Mouse (Mus musculus) embryonic facial prominence, embryonic 12.5 days (tissue): Measurements from ENCODE around the gene Exosc1. TPM values are rescaled to one million over a fixed set of nuclear protein-coding genes. Genes with fewer than 3 reads are reported as not detected.
A peak's percentile ranks its signal among the peaks of the same experiment; 100 is the strongest.

Experiments
- ATAC-seq: fragments of 200-750 bp; cut with Nextera tagmentation; 2 replicates; pipeline ENCODE4 v1.8.0; 2017; ENCODE audit not compliant: insufficient number of reproducible peaks, insufficient read depth, low FRiP score, low TSS enrichment
- H3K27ac ChIP-seq: fragments of 300-500 bp; sonication (generic); 2 replicates; pipeline ENCODE4 v1.5.1; 2016; ENCODE audit warnings: mild to moderate bottlenecking
- H3K27me3 ChIP-seq: fragments of 300-500 bp; sonication (generic); 2 replicates; pipeline ENCODE4 v1.6.1; 2016; ENCODE audit warnings: mild to moderate bottlenecking, moderate library complexity
- H3K36me3 ChIP-seq: fragments of 300-500 bp; sonication (generic); 2 replicates; pipeline ENCODE4 v1.6.1; 2016; ENCODE audit warnings: mild to moderate bottlenecking
- H3K4me1 ChIP-seq: fragments of 300-500 bp; sonication (generic); 2 replicates; pipeline ENCODE4 v1.6.1; 2016
- H3K4me2 ChIP-seq: fragments of 300-500 bp; sonication (generic); replicated peaks from 2 replicates; pipeline ENCODE4 v1.6.1; 2016; ENCODE audit warnings: mild to moderate bottlenecking, moderate library complexity
- H3K4me3 ChIP-seq: fragments of 300-500 bp; sonication (generic); 2 replicates; pipeline ENCODE4 v1.5.1; 2016; ENCODE audit warnings: mild to moderate bottlenecking
- H3K9ac ChIP-seq: fragments of 300-500 bp; sonication (generic); 2 replicates; pipeline ENCODE4 v1.6.1; 2016; ENCODE audit warnings: mild to moderate bottlenecking, moderate library complexity
- H3K9me3 ChIP-seq: fragments of 300-500 bp; sonication (generic); 2 replicates; pipeline ENCODE4 v1.6.1; 2016; ENCODE audit warnings: mild to moderate bottlenecking, moderate library complexity
- WGBS: fragments of 180-500 bp; shearing (Covaris S2); methylation state at CpG from one replicate; pipeline ENCODE4 v1.1.7; 2016; 5-methylcytosine and 5-hydroxymethylcytosine counted together
- polyA plus RNA-seq: library from polyadenylated mRNA; unstranded; fragments of >200 nt; fragmentation: Nextera tagmentation; extraction: Ambion mirVana; gene quantifications from 2 replicates; pipeline ENCODE4 v1.2.1, GENCODE M21; 2016

Exosc1 gene
- polyA plus RNA-seq, 1 experiment from 2014 or later = 81.5 TPM

- Histone ChIP-seq H3K9ac (no peak overlapping the region), H3K9me3 (no peaks in the 10 kb centered on the region), H3K4me2 (no peak overlapping the region), H3K36me3 (no peaks in the 10 kb centered on the region), H3K4me3 (no peak overlapping the region), H3K27ac (no peak overlapping the region), H3K4me1 (peaks cover 8% of the 10 kb centered on the region), H3K27me3 (no peaks in the 10 kb centered on the region)
- WGBS = 47% methylated on average over 4 of the region's 4 CpGs
- no peak for ATAC-seq
Measured at GRCm38 (mm10) chr19:41898860-41899259, 34.4 kb downstream of the Exosc1 start.

- Histone ChIP-seq H3K27ac (no peak overlapping the region), H3K9ac (peak overlapping the region; percentile 60), H3K27me3 (no peaks in the 10 kb centered on the region), H3K36me3 (0 out of 2 replicates have a peak, but pooled peaks cover 6% of the 10 kb centered on the region), H3K4me2 (peak overlapping the region; percentile 88), H3K4me1 (peaks cover 8% of the 10 kb centered on the region), H3K4me3 (peak overlapping the region; percentile 78), H3K9me3 (no peaks in the 10 kb centered on the region)
- ATAC-seq = no peak
- WGBS = 17% methylated on average over 18 of the region's 18 CpGs
Measured at GRCm38 (mm10) chr19:41896319-41896711, 36.9 kb downstream of the Exosc1 start.

GRCm38 (mm10) chr19:41895460-41896318 is 37.5 kb downstream of the Exosc1 start, which contains the start of gene Rrp12:
TSS of gene Rrp12 (minus strand) at chr19:41896173.
- Histone ChIP-seq H3K4me2 (peak within 1 kb of the TSS; percentile 88), H3K9ac (peak within 1 kb of the TSS; percentile 60), H3K4me3 (peak within 1 kb of the TSS; percentile 78), H3K27me3 (no peaks in the 10 kb centered on the region), H3K9me3 (no peaks in the 10 kb centered on the region), H3K36me3 (0 out of 2 replicates have a peak, but pooled peaks cover 6% of the 10 kb centered on the region), H3K4me1 (peaks cover 8% of the 10 kb centered on the region), H3K27ac (no peak within 1 kb of the TSS)
- WGBS = 1% methylated on average over 46 of the region's 46 CpGs
- peak; percentile 84; the same call in 1 of the 2 replicates for ATAC-seq

GRCm38 (mm10) chr19:41894959-41895358 is 38.3 kb downstream of the Exosc1 start:
- H3K36me3 ChIP-seq = peaks cover 12% of the 10 kb centered on the region
- no peak overlapping the region for H3K27ac ChIP-seq
- H3K9ac ChIP-seq = peak overlapping the region; percentile 60
- H3K4me3 ChIP-seq = peak overlapping the region; percentile 78
- H3K4me2 ChIP-seq = peak overlapping the region; percentile 88
- H3K27me3 ChIP-seq = no peaks in the 10 kb centered on the region
- H3K9me3 ChIP-seq = no peaks in the 10 kb centered on the region
- 44% methylated on average over 7 of the region's 7 CpGs for WGBS
- no peak for ATAC-seq
- H3K4me1 ChIP-seq = peaks cover 8% of the 10 kb centered on the region

- no peak overlapping the region for H3K4me3 ChIP-seq
- H3K27me3 ChIP-seq = no peaks in the 10 kb centered on the region
- no peak overlapping the region for H3K4me2 ChIP-seq
- no peak for ATAC-seq
- H3K9ac ChIP-seq = no peak overlapping the region
- H3K27ac ChIP-seq = no peak overlapping the region
- no peaks in the 10 kb centered on the region for H3K9me3 ChIP-seq
- H3K4me1 ChIP-seq = no peaks in the 10 kb centered on the region
- peaks cover 68% of the 10 kb centered on the region for H3K36me3 ChIP-seq
Measured at GRCm38 (mm10) chr19:41888191-41888590, 45.0 kb downstream of the Exosc1 start.

- 90% methylated on average over 9 of the region's 9 CpGs for WGBS
- Histone ChIP-seq H3K4me1 (no peaks in the 10 kb centered on the region), H3K9ac (no peak overlapping the region), H3K4me3 (no peak overlapping the region), H3K27me3 (no peaks in the 10 kb centered on the region), H3K9me3 (no peaks in the 10 kb centered on the region), H3K27ac (no peak overlapping the region), H3K4me2 (no peak overlapping the region), H3K36me3 (peaks cover 69% of the 10 kb centered on the region)
- ATAC-seq = no peak
Measured at GRCm38 (mm10) chr19:41883882-41884281, 49.3 kb downstream of the Exosc1 start.

GRCm38 (mm10) chr19:41881842-41882241 is 51.4 kb downstream of the Exosc1 start:
- Histone ChIP-seq H3K9me3 (no peaks in the 10 kb centered on the region), H3K4me3 (no peak overlapping the region), H3K4me1 (no peaks in the 10 kb centered on the region), H3K36me3 (peaks cover 65% of the 10 kb centered on the region), H3K27me3 (no peaks in the 10 kb centered on the region), H3K27ac (no peak overlapping the region), H3K4me2 (no peak overlapping the region), H3K9ac (no peak overlapping the region)
- no peak for ATAC-seq
- 96% methylated on average over 4 of the region's 4 CpGs for WGBS

- Histone ChIP-seq H3K9ac (no peak overlapping the region), H3K4me1 (no peaks in the 10 kb centered on the region), H3K4me2 (no peak overlapping the region), H3K27me3 (no peaks in the 10 kb centered on the region), H3K36me3 (peaks cover 61% of the 10 kb centered on the region), H3K9me3 (no peaks in the 10 kb centered on the region), H3K4me3 (no peak overlapping the region), H3K27ac (no peak overlapping the region)
- no peak for ATAC-seq
- WGBS = 91% methylated on average over 14 of the region's 14 CpGs
Measured at GRCm38 (mm10) chr19:41874356-41874755, 58.9 kb downstream of the Exosc1 start.

Other genes with a start within 250 kb of the Exosc1 start
- gene Slit1, start 189.8 kb downstream of the Exosc1 start, polyA plus RNA-seq = 1.4 and 1.9 TPM in 2 replicates
- 32.9 and 33.1 TPM in 2 replicates for gene Arhgap19, start 131.4 kb downstream of the Exosc1 start, polyA plus RNA-seq
- 7.9 and 8.9 TPM in 2 replicates for gene Frat1, start 103.5 kb downstream of the Exosc1 start, polyA plus RNA-seq
- 9.2 and 9.9 TPM in 2 replicates for gene Frat2, start 85.3 kb downstream of the Exosc1 start, polyA plus RNA-seq
- gene Rrp12, start 37.2 kb downstream of the Exosc1 start, polyA plus RNA-seq = 23.5 and 24.0 TPM in 2 replicates
- 595 TPM in 2 replicates for gene Pgam1, start 21.5 kb downstream of the Exosc1 start, polyA plus RNA-seq
- 93.0 and 94.2 TPM in 2 replicates for gene Zdhhc16, start 57 bp upstream of the Exosc1 start, polyA plus RNA-seq
- gene Mms19, start 47.7 kb upstream of the Exosc1 start, polyA plus RNA-seq = 41.5 and 41.7 TPM in 2 replicates
- 20.3 and 20.5 TPM in 2 replicates for gene Ubtd1, start 48.3 kb upstream of the Exosc1 start, polyA plus RNA-seq
- 0.24 and 0.27 TPM in 2 replicates for gene Ankrd2, start 102.6 kb upstream of the Exosc1 start, polyA plus RNA-seq
- 1.3 and 1.9 TPM in 2 replicates for gene Hoga1, start 112.2 kb upstream of the Exosc1 start, polyA plus RNA-seq
- not detected in 2 replicates for gene 4933411K16Rik, start 118.8 kb upstream of the Exosc1 start, polyA plus RNA-seq
- 37.8 and 42.8 TPM in 2 replicates for gene Morn4, start 152.9 kb upstream of the Exosc1 start, polyA plus RNA-seq
- 39.6 and 40.0 TPM in 2 replicates for gene Pi4k2a, start 157.0 kb upstream of the Exosc1 start, polyA plus RNA-seq
- gene Avpi1, start 195.6 kb upstream of the Exosc1 start, polyA plus RNA-seq = 22.7 and 26.1 TPM in 2 replicates
- gene Marveld1, start 214.0 kb upstream of the Exosc1 start, polyA plus RNA-seq = 10.8 and 16.8 TPM in 2 replicates
- 32.5 and 36.5 TPM in 2 replicates for gene Zfyve27, start 230.5 kb upstream of the Exosc1 start, polyA plus RNA-seq